Mouse (Mus musculus): ENCODE results near the gene Rab11fip4.

The Rab11fip4 gene

DNA sequence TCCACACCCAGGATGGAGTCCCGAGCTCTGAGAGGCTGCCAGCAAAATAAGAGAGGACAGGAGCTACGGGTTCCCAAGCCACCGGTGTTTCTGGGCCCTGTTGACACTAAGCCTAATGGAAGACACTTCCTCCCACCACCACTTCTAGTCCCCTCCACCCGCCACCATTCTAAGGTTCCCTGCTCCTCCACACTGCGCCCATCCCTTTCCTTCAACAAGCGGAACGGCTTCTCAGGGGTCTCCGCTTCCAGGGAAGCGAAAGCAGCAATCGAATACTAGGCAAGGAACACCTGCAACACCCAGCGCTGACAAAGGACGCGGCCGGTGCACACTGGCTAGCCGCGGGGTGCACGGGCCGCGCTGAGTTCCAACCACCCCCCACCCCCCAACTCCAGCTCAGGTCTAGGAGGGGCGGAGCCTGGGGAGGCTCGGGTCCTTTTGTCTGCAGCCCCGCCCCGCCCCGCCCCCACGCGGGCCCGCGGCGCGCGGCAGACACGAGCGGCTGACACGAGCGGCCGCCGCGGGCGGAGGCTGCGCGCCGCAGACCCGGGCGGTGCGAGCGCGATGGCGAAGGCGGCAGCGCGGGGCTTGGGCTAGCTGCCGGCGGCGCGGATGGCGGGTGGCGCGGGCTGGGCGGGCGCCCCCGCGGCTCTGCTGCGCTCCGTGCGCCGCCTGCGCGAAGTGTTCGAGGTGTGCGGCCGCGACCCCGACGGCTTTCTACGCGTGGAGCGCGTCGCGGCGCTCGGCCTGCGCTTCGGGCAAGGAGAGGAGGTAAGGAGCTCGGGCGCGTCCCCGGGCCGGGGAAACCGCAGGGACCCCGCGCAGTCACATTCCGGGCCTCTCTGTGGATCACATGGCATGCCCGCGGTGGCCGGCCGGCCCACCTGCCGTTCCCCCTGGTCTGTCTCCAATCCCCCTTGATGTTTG, at the start of gene Rab11fip4:
Rab11fip4 (plus strand) TSS at position 549 of the 927 bp plus-strand sequence.
- peak; percentile 61 for DNase-seq (ENCODE audit: low read depth, low spot score)

DNA sequence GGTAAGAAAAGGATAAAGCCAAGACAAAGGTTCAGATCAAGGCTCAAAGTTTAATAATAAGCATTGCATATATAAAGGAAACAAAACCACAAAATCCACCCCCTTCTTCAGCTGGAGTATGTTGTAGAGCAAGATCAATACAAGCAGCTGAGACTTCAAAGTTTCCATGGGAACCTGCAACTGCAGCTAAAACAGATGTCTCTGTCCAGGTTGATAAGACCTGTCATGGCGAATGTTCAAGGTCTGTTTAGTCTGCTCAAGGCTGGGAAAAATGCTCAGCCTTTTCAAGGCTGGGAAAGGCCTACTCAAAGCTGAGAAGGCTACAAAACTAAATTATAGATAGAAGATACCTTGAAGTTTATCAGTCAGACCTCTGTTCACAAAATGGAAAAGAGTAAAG, 38.4 kb upstream of the Rab11fip4 start:
- no peak for DNase-seq (ENCODE audit: low read depth, low spot score)

DNA sequence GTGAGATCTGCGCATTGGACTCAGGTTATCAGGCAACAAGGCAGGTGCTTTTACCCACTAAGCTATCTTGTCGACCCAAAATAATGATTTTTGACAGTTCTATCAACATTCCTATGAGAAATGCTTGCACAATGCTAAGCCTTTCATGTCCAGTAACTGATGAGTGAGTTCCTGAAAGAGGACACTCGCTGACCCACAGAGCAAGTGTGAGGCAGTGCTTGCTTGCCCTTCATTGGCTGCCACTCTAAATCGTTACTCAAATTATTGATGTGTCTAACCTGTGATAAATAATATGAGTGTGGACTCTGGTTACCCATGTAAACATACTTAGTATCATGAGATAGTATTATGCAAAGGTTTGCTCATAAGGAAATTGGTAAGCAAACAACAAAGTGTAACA, 30.5 kb upstream of the Rab11fip4 start:
- DNase-seq (ENCODE audit: low read depth, low spot score): no peak

DNA sequence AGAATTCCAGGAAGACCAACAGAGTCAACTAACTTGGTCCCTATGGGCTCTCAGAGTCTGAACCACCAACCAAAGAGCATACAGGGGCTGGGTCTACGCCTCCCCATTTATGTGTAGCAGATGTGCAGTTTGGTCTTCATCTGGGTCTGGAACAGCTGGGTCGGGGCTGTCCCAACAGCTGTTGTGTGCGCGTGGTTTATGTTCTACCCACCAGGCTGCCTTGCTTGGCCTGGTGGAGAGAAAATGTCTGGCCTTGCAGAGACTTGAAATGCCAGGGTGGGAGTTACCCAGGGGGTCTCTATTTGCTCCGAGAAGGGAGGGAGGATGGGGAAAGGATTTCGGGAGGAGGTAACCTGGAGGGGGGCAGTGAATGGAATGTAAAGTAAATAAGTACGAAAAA, 27.5 kb upstream of the Rab11fip4 start:
- DNase-seq (ENCODE audit: low read depth, low spot score): no peak

DNA sequence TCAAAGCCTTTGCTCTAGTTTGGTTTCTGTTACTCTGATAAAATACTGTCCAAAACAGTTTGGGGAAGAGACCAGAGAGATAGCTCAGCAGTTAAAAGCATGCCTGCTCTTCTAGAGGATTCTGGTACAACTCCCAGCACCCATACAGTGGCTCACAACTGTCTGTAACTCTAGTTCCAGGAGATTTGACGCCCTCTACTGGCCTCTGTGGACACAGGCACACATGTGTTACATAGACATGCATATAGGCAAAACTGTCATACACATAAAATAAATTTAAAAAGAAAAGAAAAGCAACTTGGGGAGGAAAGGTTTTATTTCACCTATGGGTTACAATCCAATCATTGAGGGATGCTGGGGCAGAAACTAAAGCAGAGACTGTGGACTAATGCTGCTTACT, 24.1 kb upstream of the Rab11fip4 start:
- no peak for DNase-seq (ENCODE audit: low read depth, low spot score)

DNA sequence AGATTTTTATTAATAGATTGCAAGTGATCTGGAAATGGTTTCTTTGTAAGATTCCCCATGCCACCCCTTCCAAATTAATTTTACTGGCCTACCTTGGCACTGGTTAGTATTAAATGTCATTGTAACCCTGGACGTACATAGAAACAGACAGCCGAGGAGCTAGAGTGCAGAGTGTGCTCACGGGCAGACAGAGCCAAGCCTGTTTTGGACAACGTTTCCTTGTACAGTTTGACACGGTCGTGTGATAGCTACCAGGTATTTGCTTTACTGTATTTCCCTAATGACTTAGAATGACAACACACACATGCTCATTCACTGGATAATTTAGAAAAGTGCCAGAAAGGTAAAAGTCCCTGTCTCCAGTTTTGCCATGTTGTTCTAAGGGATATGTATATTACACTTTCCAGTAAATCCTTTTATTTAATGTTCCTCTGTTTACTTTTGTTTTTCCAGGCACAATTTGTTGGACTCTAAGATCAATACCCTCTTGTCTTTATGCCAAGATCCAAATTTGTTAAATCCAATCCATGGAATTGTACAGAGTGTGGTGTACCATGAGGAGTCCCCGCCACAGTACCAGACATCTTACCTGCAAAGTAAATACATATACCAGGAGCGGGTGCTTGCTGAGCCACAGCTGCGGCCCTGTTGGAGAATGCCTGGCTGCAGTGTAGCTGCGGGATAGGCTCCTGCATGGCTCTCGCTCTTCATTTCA, 22.7 kb upstream of the Rab11fip4 start:
- no peak for DNase-seq (ENCODE audit: low read depth, low spot score)

DNA sequence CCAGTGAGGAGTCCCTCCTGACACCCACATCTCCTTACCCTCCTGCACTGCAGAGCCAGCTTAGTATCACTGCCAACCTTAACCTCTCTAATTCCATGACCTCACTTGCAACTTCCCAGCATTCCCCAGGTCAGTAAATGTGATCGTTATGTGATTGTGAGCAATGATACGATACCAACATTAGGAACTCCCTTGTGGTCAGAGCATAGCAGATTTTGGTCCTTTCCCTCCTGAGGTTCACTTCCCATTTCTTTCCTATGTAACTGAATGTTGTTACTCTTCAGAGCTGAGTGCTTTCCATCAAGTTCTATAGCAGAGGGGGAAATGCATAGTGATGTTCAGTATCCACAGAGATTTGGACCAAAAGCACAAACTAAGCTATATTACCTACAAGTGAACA, 20.7 kb upstream of the Rab11fip4 start:
- no peak for DNase-seq (ENCODE audit: low read depth, low spot score)

DNA sequence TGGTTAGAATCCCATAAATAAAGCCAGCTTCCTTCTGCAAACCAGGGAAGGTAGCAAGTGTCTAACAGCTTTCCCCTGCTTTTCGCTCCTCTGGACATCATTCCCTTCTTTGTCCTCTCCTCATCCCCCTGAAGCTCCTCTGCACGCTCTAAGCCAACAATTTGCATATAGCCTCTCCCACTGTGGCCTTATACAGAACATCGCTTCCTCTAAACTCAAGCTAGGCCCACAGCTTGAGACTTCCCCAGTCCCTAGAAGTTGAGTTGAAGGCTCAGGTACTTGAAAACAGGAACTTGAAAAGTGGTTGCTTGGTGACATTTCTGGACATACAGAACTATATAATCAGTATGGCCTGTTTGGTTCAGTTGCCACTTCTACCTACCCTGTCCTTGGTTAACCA, 17.2 kb upstream of the Rab11fip4 start:
- no peak for DNase-seq (ENCODE audit: low read depth, low spot score)

DNA sequence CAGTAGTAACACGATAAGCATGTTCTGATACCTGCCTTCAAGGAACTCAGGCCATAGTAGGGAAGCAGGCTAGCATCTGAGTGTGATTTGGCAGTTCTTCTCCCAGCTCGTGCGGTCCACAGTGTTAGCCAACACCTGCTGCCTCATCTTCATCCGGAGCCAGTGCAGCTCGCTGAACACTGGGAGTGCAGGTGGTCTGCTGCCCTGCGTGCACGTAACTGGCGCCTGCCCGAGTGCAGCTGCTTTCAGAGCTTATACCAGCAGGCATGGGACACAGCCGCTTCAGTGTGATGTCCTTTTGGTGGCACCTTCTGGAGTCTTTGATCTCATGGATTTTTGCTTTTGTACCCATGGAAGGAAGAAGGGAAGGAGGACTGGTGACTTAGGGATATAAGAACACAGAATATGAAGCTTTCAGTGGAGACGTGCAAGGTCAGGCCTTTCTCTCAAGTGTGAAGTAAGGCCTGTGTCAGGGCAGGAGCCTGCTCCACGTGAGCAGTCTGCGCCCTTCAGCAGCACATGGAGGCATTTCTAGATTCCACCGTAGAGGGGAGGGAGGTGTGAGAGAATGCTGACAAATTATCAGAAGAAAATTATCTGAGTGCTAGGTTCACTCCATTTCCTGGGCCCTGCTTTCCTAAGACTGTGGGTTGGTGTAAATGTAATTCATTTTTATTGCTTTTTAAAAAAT, 15.5 kb upstream of the Rab11fip4 start:
- no peak for DNase-seq (ENCODE audit: low read depth, low spot score)

DNA sequence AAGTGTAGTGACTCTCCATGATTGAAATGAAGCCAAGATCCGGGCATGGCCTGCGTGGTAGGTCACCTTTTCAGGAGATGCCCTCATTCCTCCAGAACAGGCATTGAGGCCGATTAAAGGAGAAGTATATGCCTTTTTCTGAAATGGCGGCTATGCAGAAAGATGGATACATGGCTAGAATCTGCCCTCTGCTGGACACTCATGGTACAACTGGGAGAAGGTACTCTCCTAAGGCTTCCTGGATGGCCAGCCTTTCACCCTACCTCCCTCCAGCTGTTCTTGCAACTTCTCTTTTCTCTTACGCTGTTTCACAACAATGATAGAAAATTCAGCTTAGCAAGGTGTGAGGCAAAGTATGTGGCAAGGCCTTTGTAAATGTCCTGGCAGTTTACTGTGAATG, 13.3 kb upstream of the Rab11fip4 start:
- peak; percentile 69 for DNase-seq (ENCODE audit: low read depth, low spot score)

DNA sequence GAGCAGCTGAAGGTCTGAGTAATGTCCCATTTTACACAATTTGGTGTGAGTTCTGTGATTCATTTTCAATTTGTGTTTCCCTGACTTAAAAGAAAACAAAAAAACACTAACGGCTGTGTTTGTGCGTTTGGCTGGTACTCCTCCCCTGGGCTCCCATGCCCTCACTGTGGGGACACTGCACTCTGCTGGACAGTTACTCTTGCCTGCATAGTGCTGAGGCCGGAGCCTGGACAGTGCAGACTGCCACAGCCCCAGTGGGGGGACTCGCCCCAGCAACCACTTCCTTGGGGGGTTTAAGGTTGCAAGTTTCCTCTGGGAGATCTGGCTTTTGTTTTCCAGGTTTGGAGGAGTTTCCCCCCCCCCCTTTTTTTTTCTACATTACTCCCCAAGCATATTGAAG, 10.4 kb upstream of the Rab11fip4 start:
- no peak for DNase-seq (ENCODE audit: low read depth, low spot score)

DNA sequence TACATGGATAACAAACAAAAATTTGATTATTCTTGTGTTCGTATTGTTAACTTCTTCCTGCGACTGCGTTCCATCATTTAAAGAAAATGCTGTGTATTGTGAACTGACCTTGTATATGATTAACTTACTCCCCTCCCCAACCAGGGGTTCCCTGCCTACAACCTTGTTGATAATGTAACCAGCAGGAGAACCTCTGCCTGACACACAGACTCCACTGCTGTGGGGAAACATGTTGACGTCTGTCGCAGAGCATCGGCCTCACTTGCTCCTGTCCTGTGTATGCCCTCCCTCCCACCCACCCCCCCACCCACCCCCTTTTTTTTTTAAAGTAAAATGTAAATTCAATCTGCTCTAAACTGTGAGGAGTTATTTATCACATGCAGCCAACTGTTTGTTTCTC, 9.8 kb upstream of the Rab11fip4 start:
- no peak for DNase-seq (ENCODE audit: low read depth, low spot score)

DNA sequence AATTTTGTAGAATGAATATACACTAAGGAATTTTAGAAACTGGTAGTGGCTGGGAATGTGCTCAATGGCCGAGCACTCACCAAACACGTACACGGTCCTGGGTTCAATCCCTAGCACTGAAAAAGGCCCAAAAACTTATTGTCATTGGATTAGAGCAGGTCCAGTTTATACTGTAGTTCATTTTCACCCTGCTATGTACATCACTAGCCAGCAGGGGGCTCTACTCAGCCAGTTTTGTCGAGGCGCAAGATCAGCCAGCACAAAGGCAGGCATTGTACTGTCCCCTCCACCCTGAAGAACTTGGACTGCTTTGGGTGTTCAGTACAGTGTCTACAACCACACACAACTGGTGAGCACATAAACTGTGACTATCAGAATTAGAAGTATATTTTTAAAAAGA, 6.8 kb upstream of the Rab11fip4 start:
- DNase-seq (ENCODE audit: low read depth, low spot score): peak; percentile 84

DNA sequence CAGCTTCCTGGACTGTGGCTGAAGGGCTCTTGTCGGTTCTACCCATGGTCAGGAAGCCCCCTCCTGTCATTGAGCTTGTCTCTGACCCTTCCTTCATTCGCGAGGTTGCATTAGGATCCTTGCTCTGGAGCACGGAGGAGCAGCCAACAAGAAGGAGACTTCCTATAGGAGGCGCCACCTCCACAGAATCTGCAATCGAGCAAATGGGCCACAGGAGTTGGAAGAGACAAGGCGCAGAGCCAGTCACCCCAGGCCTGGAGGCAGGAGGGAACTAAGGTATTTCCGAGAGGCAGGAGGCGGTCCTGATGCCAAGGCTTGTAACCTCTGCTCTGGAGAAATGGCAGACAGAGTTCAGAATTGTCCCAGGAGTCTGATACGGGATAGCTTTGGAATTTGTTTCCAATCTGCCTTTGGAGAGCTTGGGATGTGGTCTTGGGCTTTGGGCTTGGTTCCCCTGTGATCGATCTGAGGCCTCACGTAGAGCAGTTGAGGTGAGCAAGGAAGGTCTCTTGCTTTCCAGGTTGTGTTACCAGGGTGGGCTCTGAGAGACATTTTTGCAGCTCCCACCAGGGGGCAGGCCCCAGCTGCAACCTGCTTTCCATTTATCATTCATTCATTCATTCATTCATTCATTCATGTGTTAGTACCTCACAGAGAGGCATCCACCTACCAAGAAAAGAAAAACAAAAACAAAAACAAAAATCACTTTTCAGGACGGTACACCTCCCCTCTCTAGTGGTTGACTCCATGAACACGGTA, 1.5 kb upstream of the Rab11fip4 start:
- DNase-seq (ENCODE audit: low read depth, low spot score): no peak

DNA sequence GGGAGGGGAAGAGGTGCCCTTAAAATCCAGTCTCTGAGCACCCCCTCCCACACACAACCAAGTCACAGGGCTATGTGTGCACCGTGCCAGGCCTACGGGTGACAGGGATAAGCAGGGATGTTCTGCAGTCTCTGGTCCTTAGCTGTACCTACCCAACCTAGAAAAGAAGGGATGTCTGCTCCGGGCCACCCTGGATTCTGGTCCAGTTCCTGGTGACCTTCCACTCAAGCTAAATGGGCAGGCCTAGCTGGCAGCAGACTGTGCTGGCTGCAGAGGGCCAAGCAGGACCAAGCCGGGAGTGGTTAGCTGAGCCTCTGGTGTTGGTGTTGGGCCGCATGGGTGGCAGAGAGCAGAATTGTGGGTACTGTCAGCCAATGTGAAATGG, 571 bp downstream of the Rab11fip4 start:
- no peak for DNase-seq (ENCODE audit: low read depth, low spot score)

DNA sequence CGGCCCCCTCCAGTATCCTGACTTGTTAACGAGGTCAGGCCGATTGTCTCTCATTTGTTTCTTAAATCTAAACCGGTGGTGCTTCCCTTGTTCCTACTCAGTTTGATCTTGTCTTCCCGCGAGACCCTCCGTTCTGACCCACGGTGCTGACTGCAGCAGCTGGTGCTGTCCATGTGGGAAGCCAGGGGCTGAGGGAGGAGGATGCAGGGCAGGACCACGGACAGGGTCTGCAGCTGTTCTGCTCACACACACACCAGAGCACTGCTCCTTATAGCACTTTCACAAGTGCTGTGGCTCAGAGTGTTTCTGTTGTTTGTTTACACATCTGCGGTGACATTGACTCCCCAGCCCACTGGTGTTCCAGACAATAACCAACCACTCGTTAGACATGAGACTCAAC, 2.5 kb downstream of the Rab11fip4 start:
- DNase-seq (ENCODE audit: low read depth, low spot score): peak; percentile 71

DNA sequence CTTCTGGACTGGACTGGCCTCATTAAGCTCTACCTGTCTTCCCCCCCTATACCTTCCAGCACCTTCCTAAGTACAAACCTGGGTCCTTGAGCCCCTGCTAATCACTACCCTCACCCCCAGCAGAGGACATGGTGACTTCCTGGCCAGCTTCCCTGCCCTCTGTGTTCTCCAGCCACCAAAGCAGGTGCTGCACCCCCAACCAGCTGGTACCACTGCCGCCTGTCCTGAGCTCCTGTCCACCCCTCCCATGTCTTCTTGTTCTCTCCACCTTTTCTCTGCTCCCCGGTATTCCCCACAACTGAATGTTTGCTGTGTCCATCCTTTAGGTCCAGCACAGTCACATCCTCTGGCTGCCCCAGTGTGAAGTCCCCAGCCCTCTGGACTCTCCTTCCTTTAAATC, 19.4 kb downstream of the Rab11fip4 start:
- DNase-seq (ENCODE audit: low read depth, low spot score): no peak

DNA sequence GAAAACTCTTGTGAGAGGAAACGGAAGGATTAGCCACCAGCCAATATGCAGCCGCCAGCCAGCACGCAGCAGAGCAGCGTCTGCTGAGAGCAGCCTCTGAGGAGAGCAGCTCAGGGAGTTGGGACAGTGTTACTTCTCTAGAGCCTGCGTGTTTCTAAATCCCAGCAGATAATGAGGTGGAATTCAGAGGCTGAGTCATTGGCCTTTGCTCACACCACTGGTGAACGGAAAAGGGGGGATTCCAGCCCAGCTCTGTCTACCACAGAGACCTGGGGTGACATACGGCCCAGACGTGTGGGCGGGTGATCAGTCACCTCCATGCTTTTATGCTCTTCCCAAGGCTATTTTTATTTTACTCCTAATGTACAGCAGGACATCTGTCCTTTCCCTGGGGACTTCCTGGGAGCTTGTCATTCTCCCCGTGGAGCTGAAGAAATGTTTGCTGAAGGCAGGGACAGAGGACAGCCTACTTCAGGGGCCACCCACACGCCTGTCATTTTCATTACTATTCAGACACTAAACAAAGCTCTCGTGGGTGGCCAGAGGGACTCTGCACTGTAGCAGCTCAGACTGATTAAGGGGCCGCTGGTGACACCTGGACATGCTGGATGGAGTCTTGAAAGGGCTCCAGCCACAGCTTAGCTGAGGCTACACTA, 20.1 kb downstream of the Rab11fip4 start:
- DNase-seq (ENCODE audit: low read depth, low spot score): no peak

DNA sequence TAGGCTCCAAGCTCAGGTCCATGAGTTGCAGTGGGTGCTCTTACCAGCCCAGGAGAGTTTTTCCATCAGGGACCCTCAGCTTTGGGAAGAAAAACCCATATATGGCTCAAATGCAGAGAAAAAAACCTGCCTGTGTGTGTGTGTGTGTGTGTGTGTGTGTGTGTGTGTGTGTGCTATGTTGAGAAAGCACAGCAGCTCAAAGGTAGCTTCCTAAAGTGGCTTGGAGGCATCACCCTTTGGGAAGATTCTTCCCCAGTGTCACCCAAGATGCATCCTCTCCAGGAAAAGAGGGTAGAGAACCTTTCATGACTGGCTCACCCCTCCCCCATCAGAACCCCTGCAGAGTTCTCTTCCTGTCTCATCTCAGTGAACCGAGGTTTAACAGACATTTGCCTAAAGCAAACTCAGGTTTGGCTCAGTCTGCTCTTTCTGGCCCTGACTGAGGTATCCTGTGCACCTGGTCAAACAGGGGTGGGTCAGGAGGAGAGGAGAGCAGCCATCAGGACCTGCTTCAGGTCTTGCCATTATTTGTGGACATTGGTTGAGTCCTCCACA, 21.1 kb downstream of the Rab11fip4 start:
- no peak for DNase-seq (ENCODE audit: low read depth, low spot score)

DNA sequence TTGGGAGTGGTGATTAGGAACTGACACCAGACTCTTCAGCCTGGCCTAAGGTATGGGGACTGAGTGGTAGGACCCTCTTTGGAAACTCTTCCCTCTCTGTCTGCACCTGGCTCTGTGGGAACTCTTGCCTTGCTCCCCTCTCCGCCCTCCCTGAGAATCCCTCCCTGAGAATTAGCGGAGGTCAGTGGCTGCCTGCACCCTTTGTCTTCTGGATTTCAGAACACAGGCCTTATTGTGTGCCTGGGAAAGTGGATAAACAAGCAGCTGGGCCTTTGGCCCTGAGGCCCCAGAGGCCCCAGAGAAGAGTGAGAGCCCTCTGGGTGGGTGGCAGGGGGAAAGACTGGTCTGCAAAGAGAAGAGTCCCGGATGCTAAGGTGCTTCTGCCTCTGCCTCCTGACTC, 22.1 kb downstream of the Rab11fip4 start:
- peak; percentile 36 for DNase-seq (ENCODE audit: low read depth, low spot score)

DNA sequence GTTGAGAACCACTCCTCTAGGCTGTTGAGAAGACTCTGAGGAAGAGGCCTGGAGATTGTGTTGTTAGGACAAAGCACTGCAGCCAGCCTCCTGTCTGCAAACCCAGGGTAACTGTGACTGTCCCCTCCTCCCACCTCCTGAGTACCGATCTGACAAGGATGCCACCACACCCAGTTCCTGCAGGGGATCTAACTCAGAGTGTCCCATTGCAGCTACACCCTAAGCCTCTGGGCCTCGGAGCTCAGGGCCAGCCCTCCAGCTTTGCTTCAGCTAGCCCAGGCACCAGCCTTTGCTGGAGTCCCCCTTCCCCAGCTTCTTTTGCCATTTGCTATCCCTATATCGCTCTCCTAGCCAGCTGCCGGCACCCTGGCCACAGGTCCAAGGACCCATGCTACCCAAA, 22.7 kb downstream of the Rab11fip4 start:
- DNase-seq (ENCODE audit: low read depth, low spot score): no peak

All from mesoderm, embryonic 11.5 days (tissue).